Mouse (Mus musculus) stomach, embryonic 14.5 days (tissue): ENCODE results near the gene 1520401A03Rik. TPM values are rescaled to one million over a fixed set of nuclear protein-coding genes. Genes with fewer than 3 reads are reported as not detected.

Experiments
- ATAC-seq: fragments of 200-750 bp; cut with Nextera tagmentation; 2 replicates; pipeline ENCODE4 v1.8.0; 2017; ENCODE audit warnings: low read depth, moderate TSS enrichment; ENCODE audit not compliant: insufficient number of reproducible peaks, insufficient read depth, low FRiP score
- H3K27ac ChIP-seq: fragments of 300-500 bp; sonication (generic); 2 replicates; pipeline ENCODE4 v1.5.1; 2014; ENCODE audit warnings: mild to moderate bottlenecking, low read length, moderate library complexity, mixed read lengths
- H3K27me3 ChIP-seq: fragments of 300-500 bp; sonication (generic); 2 replicates; pipeline ENCODE4 v1.6.1; 2014; ENCODE audit warnings: low read length, control low read depth, mixed read lengths; ENCODE audit not compliant: control insufficient read depth, insufficient read depth
- H3K36me3 ChIP-seq: fragments of 300-500 bp; sonication (generic); 2 replicates; pipeline ENCODE4 v1.6.1; 2014; ENCODE audit warnings: mild to moderate bottlenecking, control low read depth, low read length, moderate library complexity, mixed read lengths; ENCODE audit not compliant: control insufficient read depth, insufficient read depth
- H3K4me1 ChIP-seq: fragments of 300-500 bp; sonication (generic); 2 replicates; pipeline ENCODE4 v1.6.1; 2014; ENCODE audit warnings: low read length, control low read depth, mixed read lengths; ENCODE audit not compliant: control insufficient read depth, insufficient read depth
- H3K4me2 ChIP-seq: fragments of 300-500 bp; sonication (generic); replicated peaks from 2 replicates; pipeline ENCODE4 v1.6.1; 2014; ENCODE audit warnings: low read depth, low read length, control low read depth
- H3K4me3 ChIP-seq: fragments of 300-500 bp; sonication (generic); 2 replicates; pipeline ENCODE4 v1.5.1; 2014; ENCODE audit warnings: low read depth, low read length, control low read depth
- H3K9ac ChIP-seq: fragments of 300-500 bp; sonication (generic); replicated peaks from 2 replicates; pipeline ENCODE4 v1.6.1; 2014; ENCODE audit warnings: low read depth, mild to moderate bottlenecking, control low read depth, low read length, moderate library complexity, mixed read lengths
- H3K9me3 ChIP-seq: fragments of 300-500 bp; sonication (generic); 2 replicates; pipeline ENCODE4 v1.6.1; 2016; ENCODE audit warnings: low read depth, low read length, control low read depth; ENCODE audit not compliant: control insufficient read depth
- WGBS: fragments of 180-500 bp; shearing (Covaris S2); extraction: QIAGEN DNeasy Blood & Tissue Kit; methylation state at CpG from one replicate; pipeline ENCODE4 v1.1.7; 2014; 5-methylcytosine and 5-hydroxymethylcytosine counted together
- polyA plus RNA-seq: library from polyadenylated mRNA; unstranded; fragments of >200 nt; fragmentation: Nextera tagmentation; extraction: Ambion mirVana; gene quantifications from 2 replicates; pipeline ENCODE4 v1.2.1, GENCODE M21; 2014

The 1520401A03Rik gene
- polyA plus RNA-seq, 1 experiment from 2014 or later: 0.20 TPM

- no peaks in the 10 kb centered on the region for H3K9me3 ChIP-seq
- H3K4me3 ChIP-seq: no peak overlapping the region
Measured at GRCm38 (mm10) chr17:23758801-23759200, 36.2 kb upstream of the 1520401A03Rik start.

DNA sequence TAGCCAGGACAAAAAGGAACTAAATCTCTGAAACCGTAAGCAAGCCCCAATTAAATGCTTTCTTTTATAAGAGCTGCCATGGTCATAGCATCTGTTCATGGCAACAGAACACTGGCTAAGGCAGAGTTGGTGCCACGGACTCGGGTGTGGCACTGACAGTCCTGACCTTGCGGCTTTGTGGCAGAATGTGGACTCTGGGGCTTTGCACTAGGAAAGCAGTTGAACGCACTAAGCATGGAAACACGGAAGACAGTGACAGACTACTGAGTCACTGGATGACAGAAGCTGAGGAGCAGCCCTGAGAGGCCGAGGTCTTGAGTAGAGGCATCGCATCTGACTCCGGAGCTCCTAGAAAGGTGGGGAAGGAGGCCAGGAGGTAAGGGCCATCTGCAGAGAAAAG is 35.0 kb upstream of the 1520401A03Rik start:
- no peak for ATAC-seq

More at GRCm38 (mm10) chr17:23758801-23759200, 36.2 kb upstream of the 1520401A03Rik start:
- WGBS: 88% methylated on average over 8 of the region's 8 CpGs
- Histone ChIP-seq H3K27ac (no peak overlapping the region), H3K27me3 (no peaks in the 10 kb centered on the region), H3K36me3 (peaks cover 45% of the 10 kb centered on the region), H3K4me2 (no peak overlapping the region), H3K4me1 (no peaks in the 10 kb centered on the region), H3K9ac (no peak overlapping the region)
- no peak for ATAC-seq

DNA sequence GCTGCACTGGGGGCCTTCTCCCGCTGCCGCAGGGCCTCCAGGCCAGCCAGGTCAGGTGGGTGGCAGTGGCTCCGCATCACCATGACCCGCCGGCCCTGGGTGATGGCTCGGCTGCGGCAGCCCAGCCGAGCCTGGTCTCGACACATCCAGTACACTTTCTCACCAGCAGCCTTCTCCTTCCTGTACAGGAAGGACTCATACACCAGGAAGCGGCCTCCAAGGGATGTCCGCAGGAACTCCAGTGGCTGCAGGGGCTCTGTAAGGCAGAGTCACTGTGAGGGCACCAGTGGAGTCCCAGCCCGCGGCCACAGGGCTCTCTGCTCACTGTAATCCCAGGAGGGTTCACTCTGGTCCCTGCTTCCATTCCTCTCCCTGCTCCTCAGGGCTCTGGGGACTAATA is 33.1 kb upstream of the 1520401A03Rik start:
- Histone ChIP-seq H3K4me2 (no peak overlapping the region), H3K27me3 (no peaks in the 10 kb centered on the region), H3K4me1 (no peaks in the 10 kb centered on the region), H3K36me3 (peaks cover 45% of the 10 kb centered on the region), H3K9me3 (no peaks in the 10 kb centered on the region), H3K9ac (no peak overlapping the region), H3K4me3 (no peak overlapping the region), H3K27ac (peak overlapping the region; percentile 39; the same call in 1 of the 2 replicates)
- ATAC-seq: no peak
- 94% methylated on average over 13 of the region's 13 CpGs for WGBS

More for the DNA sequence above, 35.0 kb upstream of the 1520401A03Rik start:
- Histone ChIP-seq H3K9ac (no peak overlapping the region), H3K4me3 (no peak overlapping the region), H3K9me3 (no peaks in the 10 kb centered on the region), H3K27me3 (no peaks in the 10 kb centered on the region), H3K4me1 (no peaks in the 10 kb centered on the region), H3K4me2 (no peak overlapping the region), H3K36me3 (peaks cover 55% of the 10 kb centered on the region), H3K27ac (no peak overlapping the region)
- 91% methylated on average over 9 of the region's 9 CpGs for WGBS

DNA sequence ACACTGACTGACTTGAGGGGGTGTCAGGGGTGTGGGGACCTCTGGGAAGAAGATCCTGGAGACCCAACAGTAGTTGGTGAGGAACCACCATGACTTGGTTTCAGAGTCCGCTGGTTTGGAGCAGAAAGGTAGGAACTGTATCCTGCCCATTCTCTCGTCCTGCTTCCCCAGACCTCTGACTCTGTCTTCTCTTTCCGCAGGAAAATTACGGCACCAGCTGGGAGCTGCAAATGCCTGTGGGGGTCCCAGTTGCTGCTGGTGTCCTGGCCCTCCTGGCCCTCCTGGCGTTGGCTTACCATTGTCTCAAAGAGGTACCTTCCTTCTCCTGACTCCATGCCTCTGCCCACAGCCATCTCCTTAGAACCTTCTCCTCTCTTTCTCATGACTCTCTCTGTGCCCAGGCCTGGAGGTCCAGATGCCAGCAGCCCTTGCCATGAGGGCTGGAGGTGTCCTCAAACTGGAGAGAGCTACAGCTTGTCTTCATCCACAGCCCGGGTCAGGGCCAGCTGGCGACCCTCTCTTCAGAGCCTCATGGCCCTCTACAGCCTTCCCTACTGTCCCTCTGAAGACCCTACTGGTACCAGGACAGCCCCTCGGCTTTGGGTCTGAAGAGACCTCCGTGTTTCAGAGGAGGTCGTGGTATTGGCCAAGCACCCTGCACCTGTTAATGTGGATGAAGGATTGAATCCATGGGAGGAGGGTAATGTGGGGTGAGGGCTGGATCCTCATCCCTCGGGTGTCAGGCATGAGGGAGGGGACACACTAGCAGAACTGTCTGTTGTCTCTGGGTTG is 27.0 kb upstream of the 1520401A03Rik start:
- no peak overlapping the region for H3K4me3 ChIP-seq
- H3K27ac ChIP-seq: no peak overlapping the region; the same call in 1 of the 2 replicates
- no peaks in the 10 kb centered on the region for H3K9me3 ChIP-seq
- 0 out of 2 replicates have a peak, but pooled peaks cover 16% of the 10 kb centered on the region for H3K4me1 ChIP-seq
- no peak overlapping the region; the same call in 1 of the 2 replicates for H3K4me2 ChIP-seq
- WGBS: 79% methylated on average over 11 of the region's 11 CpGs
- H3K9ac ChIP-seq: no peak overlapping the region
- peaks cover 13% of the 10 kb centered on the region; the same call in 1 of the 2 replicates for H3K36me3 ChIP-seq
- no peak for ATAC-seq
- peaks cover 21% of the 10 kb centered on the region for H3K27me3 ChIP-seq

DNA sequence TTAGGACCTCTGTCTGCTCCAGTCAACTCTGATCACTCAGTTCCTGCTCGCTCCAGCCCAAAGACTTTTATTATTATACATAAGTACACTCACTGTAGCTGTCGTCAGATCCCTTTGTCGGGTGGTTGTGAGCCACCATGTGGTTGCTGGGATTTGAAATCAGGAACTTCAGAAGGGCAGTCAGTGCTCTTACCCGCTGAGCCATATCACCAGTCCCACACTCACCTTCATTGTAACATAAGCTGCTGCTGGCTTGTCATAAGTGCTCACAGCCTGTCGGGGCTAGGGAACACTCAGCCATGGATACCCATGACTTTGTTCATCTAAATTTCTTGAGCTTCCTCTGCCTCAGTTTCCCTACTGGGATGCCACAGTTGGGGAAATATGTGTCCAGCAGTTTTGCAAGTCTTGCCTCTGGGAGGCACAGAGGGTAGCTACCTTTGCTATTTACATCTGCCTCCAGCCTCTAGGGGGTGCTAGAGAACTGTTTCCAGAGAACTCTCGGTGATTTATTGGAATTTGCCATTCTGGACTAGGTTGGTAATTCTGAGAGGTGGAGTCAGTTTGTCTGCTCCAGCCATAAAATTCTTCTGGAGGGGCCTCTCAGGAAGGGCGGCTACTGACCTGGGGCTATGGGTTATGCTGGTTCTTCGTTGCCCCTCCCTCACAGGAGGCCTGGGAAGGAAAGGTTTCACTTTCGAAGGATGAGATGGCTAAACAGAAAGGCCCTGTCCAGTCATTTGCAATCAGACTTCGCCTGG is 26.2 kb upstream of the 1520401A03Rik start:
- Histone ChIP-seq H3K36me3 (peaks cover 13% of the 10 kb centered on the region; the same call in 1 of the 2 replicates), H3K4me1 (0 out of 2 replicates have a peak, but pooled peaks cover 19% of the 10 kb centered on the region), H3K4me3 (no peak overlapping the region), H3K9ac (no peak overlapping the region), H3K27ac (no peak overlapping the region; the same call in 1 of the 2 replicates), H3K27me3 (peaks cover 23% of the 10 kb centered on the region), H3K9me3 (no peaks in the 10 kb centered on the region), H3K4me2 (no peak overlapping the region; the same call in 1 of the 2 replicates)
- no peak for ATAC-seq
- 33% methylated on average over 10 of the region's 10 CpGs for WGBS

- Histone ChIP-seq H3K4me3 (no peak overlapping the region), H3K9ac (no peak overlapping the region)
Measured at GRCm38 (mm10) chr17:23748026-23748425, 25.4 kb upstream of the 1520401A03Rik start.

DNA sequence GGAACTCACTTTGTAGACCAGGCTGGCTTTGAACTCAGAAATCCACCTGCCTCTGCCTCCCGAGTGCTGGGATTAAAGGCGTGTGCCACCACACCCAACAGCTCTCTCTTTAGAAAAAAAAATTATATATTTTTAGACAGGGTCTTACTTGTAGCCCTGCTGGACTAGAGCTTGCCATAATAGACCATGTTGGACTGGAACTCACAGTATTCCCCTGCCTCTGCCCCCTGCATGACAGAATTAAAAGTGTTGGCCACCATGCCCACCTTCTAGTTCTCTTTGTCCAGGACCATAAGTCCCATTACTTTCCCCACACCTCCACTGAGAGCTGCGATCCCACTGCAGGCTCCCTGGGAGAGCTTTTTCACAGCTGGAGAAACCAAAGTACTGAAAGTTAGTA is 24.9 kb upstream of the 1520401A03Rik start:
- WGBS: 81% methylated on average over 3 of the region's 3 CpGs
- H3K36me3 ChIP-seq: peaks cover 3% of the 10 kb centered on the region; the same call in 1 of the 2 replicates
- no peak overlapping the region for H3K4me3 ChIP-seq
- no peak overlapping the region for H3K9ac ChIP-seq
- no peaks in the 10 kb centered on the region for H3K9me3 ChIP-seq
- H3K27ac ChIP-seq: no peak overlapping the region
- H3K4me2 ChIP-seq: no peak overlapping the region
- H3K4me1 ChIP-seq: 0 out of 2 replicates have a peak, but pooled peaks cover 19% of the 10 kb centered on the region
- peaks cover 31% of the 10 kb centered on the region for H3K27me3 ChIP-seq
- no peak for ATAC-seq

More at GRCm38 (mm10) chr17:23748026-23748425, 25.4 kb upstream of the 1520401A03Rik start:
- Histone ChIP-seq H3K9me3 (no peaks in the 10 kb centered on the region), H3K4me2 (no peak overlapping the region), H3K36me3 (peaks cover 7% of the 10 kb centered on the region; the same call in 1 of the 2 replicates), H3K27me3 (peaks cover 30% of the 10 kb centered on the region), H3K27ac (no peak overlapping the region), H3K4me1 (0 out of 2 replicates have a peak, but pooled peaks cover 19% of the 10 kb centered on the region)
- WGBS: 31% methylated on average over 6 of the region's 6 CpGs
- no peak for ATAC-seq

DNA sequence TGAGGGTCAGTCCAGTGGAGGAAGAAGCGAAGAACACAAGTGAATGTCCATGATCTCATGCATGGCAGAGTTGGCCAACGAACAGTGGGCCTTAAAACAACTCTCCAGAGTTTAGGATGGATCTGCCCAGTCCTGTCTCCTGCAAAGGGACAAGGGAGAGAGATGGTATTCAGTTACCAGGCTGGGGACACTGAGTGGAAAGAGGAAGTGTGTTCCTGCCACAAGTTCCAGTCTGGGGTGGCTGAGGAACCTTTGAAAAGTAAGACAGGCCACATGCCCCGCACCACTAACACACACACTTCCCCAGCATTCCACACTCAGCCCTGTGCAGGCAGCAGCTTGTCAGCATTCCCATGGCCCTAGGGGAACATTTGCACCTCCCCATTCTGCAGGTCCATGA is 24.2 kb upstream of the 1520401A03Rik start:
- no peak overlapping the region for H3K27ac ChIP-seq
- H3K9ac ChIP-seq: no peak overlapping the region
- H3K4me3 ChIP-seq: no peak overlapping the region
- 78% methylated on average over 3 of the region's 3 CpGs for WGBS
- H3K9me3 ChIP-seq: no peaks in the 10 kb centered on the region
- H3K4me1 ChIP-seq: 0 out of 2 replicates have a peak, but pooled peaks cover 21% of the 10 kb centered on the region
- H3K27me3 ChIP-seq: peaks cover 36% of the 10 kb centered on the region
- H3K4me2 ChIP-seq: no peak overlapping the region
- ATAC-seq: no peak
- 0 out of 2 replicates have a peak, but pooled peaks cover 3% of the 10 kb centered on the region for H3K36me3 ChIP-seq
